Mouse (Mus musculus) liver, embryonic 14.5 days (tissue): ENCODE results near the gene Olfr568.

Experiments
- CTCF ChIP-seq: IDR thresholded peaks from 2 replicates; pipeline ENCODE4 v1.5.1; 2016; ENCODE audit warnings: antibody characterized with exemption, low read depth, control low read depth
- EP300 ChIP-seq: IDR thresholded peaks from 2 replicates; pipeline ENCODE4 v1.6.1; 2016; ENCODE audit warnings: antibody characterized with exemption, low read depth

DNA sequence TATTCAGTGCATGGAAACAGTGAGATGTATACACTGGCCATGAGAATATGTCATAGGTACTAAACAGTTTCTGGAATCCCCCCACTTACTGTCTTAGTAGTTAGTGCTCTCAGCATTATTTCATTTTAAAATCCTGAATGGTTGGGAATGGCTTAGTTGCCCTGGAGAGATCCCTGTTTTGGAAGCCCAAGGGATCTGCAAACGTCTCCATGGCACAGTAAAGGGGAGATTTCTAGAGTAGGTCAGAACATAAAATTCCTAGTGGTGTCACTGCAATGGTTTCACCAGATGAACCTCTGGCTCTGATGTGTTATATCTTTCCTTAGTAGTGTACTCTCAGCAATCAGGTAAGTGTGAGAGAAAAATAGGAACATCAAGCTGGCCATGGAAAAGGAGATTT, 47.2 kb downstream of the Olfr568 start, which contains the start of gene Olfr572:
- no peak for TF ChIP-seq CTCF
- TF ChIP-seq EP300 = no peak
